Mouse (Mus musculus): ENCODE measurements around the gene Hao2.

DNA sequence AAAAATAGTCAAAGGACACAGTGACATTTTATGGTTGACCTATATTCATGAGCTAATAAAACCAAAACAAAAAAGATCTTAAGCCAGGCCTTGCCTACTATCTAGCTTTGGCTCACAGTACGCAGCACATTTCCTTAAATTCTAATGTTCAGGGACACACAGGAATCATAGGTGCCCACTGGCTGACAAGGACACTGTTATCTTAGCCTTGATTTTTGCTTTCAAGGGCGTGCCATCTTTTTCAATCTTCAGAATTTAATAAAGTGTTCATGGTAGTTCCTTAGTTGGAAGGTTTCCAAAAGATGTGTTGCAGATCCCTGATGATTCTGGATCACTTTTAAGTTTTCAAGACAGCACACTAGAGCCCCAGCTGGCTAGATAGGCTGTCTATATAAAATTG lies 12.2 kb downstream of the Hao2 start:
- no peak for TF ChIP-seq EP300 (IDR thresholded peaks at IDR 0.05; ENCODE audit: insufficient read depth, low read depth, low read length)
- TF ChIP-seq POLR2A (IDR thresholded peaks at IDR 0.05; ENCODE audit: insufficient read depth, low read depth, low read length), result no peak
- no peak for TF ChIP-seq CTCF (IDR thresholded peaks at IDR 0.05)
